Mouse (Mus musculus): ENCODE measurements around the gene Syne4. TPM values are rescaled to one million over a fixed set of nuclear protein-coding genes. Genes with fewer than 3 reads are reported as not detected.

The Syne4 gene
- polyA plus RNA-seq, 1 experiment = 14.7 TPM

DNA sequence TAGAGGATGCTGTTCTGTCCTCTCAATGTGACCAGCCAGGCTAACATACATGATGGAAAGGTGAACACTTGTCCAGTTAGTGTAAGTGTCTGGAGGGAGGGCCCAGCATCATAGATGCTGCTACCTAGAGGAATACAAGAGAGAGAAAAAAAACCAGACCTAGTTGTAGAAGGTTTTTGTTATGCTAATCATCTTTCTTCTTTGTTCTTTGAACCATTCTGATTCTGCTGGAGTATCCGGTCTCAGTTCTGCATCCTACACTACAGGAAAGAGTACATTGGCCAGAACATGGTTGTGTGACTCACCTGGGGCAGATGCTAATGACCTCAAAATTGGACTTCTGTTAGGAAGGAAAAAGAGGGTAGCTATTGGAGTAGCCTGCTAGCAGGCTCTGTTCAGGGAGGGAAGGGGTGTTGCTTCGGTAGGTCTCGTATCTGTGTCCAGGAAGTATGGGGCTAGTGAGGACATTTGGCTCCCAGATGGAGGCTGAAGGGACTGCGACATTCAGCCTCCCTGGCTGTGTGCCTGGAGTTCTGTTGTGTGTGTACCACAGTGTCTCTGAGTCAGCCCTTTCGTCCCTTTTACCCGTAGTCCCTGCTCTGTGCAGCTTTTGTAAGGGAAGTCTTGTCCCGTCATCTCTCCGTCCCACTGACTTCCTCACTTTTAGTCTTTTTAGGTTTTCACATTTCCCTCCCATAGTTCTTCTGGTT lies 27.8 kb upstream of the Syne4 start:
- no peaks in the 10 kb centered on the region for H3K36me3 ChIP-seq (ENCODE audit: control insufficient read depth, insufficient read depth, low read length)
- no peak for TF ChIP-seq POLR2A (IDR thresholded peaks at IDR 0.05; ENCODE audit: low read depth, low read length)
- TF ChIP-seq CTCF (IDR thresholded peaks at IDR 0.05; ENCODE audit: extremely low read depth, insufficient read depth, insufficient read length, insufficient replicate concordance) = no peak
- H3K27ac ChIP-seq (ENCODE audit: insufficient read depth, low read length) = no peak overlapping the region
- 58% methylated on average over 8 of the region's 8 CpGs for WGBS
- no peaks in the 10 kb centered on the region for H3K27me3 ChIP-seq (ENCODE audit: control insufficient read depth, insufficient read depth, low read length)
- no peaks in the 10 kb centered on the region for H3K4me1 ChIP-seq (ENCODE audit: control insufficient read depth, insufficient read depth, insufficient read length)
- no peak for DNase-seq (ENCODE audit: low read depth in 1 of 2, low spot score in 2 of 2)
- H3K4me3 ChIP-seq (ENCODE audit: extremely low read depth, insufficient read depth, insufficient read length) = no peak overlapping the region

DNA sequence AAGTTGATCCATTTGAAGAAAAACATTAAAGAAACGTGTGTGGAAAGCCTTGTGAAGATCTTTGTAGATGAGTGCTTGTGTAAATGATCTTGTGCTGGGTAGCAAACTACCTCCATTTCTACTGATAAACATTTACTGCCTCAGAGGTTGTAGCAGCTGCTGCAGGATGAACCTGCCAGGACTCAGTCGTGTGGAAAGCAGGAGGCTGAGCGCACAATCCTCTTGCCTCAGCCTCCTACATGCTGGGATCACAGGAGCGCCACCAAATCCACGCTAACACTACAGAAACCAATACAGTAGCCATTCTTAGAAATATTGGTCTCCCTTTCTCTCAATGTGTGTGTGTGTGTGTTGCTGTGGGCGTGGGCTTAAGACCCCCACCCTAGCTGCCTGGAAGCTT lies 26.6 kb upstream of the Syne4 start:
- Histone ChIP-seq H3K4me1 (ENCODE audit: control insufficient read depth, insufficient read depth, insufficient read length) (no peaks in the 10 kb centered on the region), H3K4me3 (ENCODE audit: extremely low read depth, insufficient read depth, insufficient read length) (no peak overlapping the region), H3K27me3 (ENCODE audit: control insufficient read depth, insufficient read depth, low read length) (no peaks in the 10 kb centered on the region), H3K27ac (ENCODE audit: insufficient read depth, low read length) (no peak overlapping the region), H3K36me3 (ENCODE audit: control insufficient read depth, insufficient read depth, low read length) (no peaks in the 10 kb centered on the region)
- 80% methylated on average over 6 of the region's 6 CpGs for WGBS
- no peak for DNase-seq (ENCODE audit: low read depth in 1 of 2, low spot score in 2 of 2)
- TF ChIP-seq POLR2A (IDR thresholded peaks at IDR 0.05; ENCODE audit: low read depth, low read length) = no peak
- TF ChIP-seq CTCF (IDR thresholded peaks at IDR 0.05; ENCODE audit: extremely low read depth, insufficient read depth, insufficient read length, insufficient replicate concordance) = no peak

- Histone ChIP-seq H3K27me3 (ENCODE audit: control insufficient read depth, insufficient read depth, low read length) (no peaks in the 10 kb centered on the region), H3K4me1 (ENCODE audit: control insufficient read depth, insufficient read depth, insufficient read length) (no peaks in the 10 kb centered on the region), H3K36me3 (ENCODE audit: control insufficient read depth, insufficient read depth, low read length) (no peaks in the 10 kb centered on the region), H3K4me3 (ENCODE audit: extremely low read depth, insufficient read depth, insufficient read length) (no peak overlapping the region), H3K27ac (ENCODE audit: insufficient read depth, low read length) (no peak overlapping the region)
- TF ChIP-seq POLR2A (IDR thresholded peaks at IDR 0.05; ENCODE audit: low read depth, low read length) (no peak), CTCF (IDR thresholded peaks at IDR 0.05; ENCODE audit: extremely low read depth, insufficient read depth, insufficient read length, insufficient replicate concordance) (no peak)
- no peak for DNase-seq (ENCODE audit: low read depth in 1 of 2, low spot score in 2 of 2)
- 87% methylated on average over 7 of the region's 7 CpGs for WGBS
These were observed 25.4 kb upstream of the Syne4 start for GRCm38 (mm10) chr7:30289071-30289713.

- no peak overlapping the region for H3K4me3 ChIP-seq (ENCODE audit: extremely low read depth, insufficient read depth, insufficient read length)
- H3K4me1 ChIP-seq (ENCODE audit: control insufficient read depth, insufficient read depth, insufficient read length) = no peaks in the 10 kb centered on the region
- no peak for DNase-seq (ENCODE audit: low read depth in 1 of 2, low spot score in 2 of 2)
- no peak overlapping the region for H3K27ac ChIP-seq (ENCODE audit: insufficient read depth, low read length)
- H3K36me3 ChIP-seq (ENCODE audit: control insufficient read depth, insufficient read depth, low read length) = no peaks in the 10 kb centered on the region
- WGBS = 84% methylated on average over 10 of the region's 10 CpGs
- TF ChIP-seq POLR2A (IDR thresholded peaks at IDR 0.05; ENCODE audit: low read depth, low read length) (no peak), CTCF (IDR thresholded peaks at IDR 0.05; ENCODE audit: extremely low read depth, insufficient read depth, insufficient read length, insufficient replicate concordance) (no peak)
- no peaks in the 10 kb centered on the region for H3K27me3 ChIP-seq (ENCODE audit: control insufficient read depth, insufficient read depth, low read length)
These were observed 24.8 kb upstream of the Syne4 start for GRCm38 (mm10) chr7:30289714-30290399.

- Histone ChIP-seq H3K27ac (ENCODE audit: insufficient read depth, low read length) (no peak within 1 kb of the TSS; the same call in 1 of the 2 replicates), H3K36me3 (ENCODE audit: control insufficient read depth, insufficient read depth, low read length) (no peaks in the 10 kb centered on the region), H3K27me3 (ENCODE audit: control insufficient read depth, insufficient read depth, low read length) (no peaks in the 10 kb centered on the region), H3K4me3 (ENCODE audit: extremely low read depth, insufficient read depth, insufficient read length) (peak within 1 kb of the TSS; percentile 42; the same call in 1 of the 2 replicates), H3K4me1 (ENCODE audit: control insufficient read depth, insufficient read depth, insufficient read length) (no peaks in the 10 kb centered on the region)
- 14% methylated on average over 35 of the region's 35 CpGs for WGBS
- no peak for DNase-seq (ENCODE audit: low read depth in 1 of 2, low spot score in 2 of 2)
- TF ChIP-seq CTCF (IDR thresholded peaks at IDR 0.05; ENCODE audit: extremely low read depth, insufficient read depth, insufficient read length, insufficient replicate concordance) (no peak), POLR2A (IDR thresholded peaks at IDR 0.05; ENCODE audit: low read depth, low read length) (no peak)
These were observed 23.1 kb upstream of the Syne4 start, which contains the start of gene Clip3 for GRCm38 (mm10) chr7:30291215-30292131. TSS of gene Clip3 (plus strand) at chr7:30291728.

- Histone ChIP-seq H3K36me3 (ENCODE audit: control insufficient read depth, insufficient read depth, low read length) (no peaks in the 10 kb centered on the region), H3K27me3 (ENCODE audit: control insufficient read depth, insufficient read depth, low read length) (no peaks in the 10 kb centered on the region), H3K4me1 (ENCODE audit: control insufficient read depth, insufficient read depth, insufficient read length) (no peaks in the 10 kb centered on the region), H3K27ac (ENCODE audit: insufficient read depth, low read length) (no peak overlapping the region), H3K4me3 (ENCODE audit: extremely low read depth, insufficient read depth, insufficient read length) (no peak overlapping the region)
- TF ChIP-seq POLR2A (IDR thresholded peaks at IDR 0.05; ENCODE audit: low read depth, low read length) = no peak
- TF ChIP-seq CTCF (IDR thresholded peaks at IDR 0.05; ENCODE audit: extremely low read depth, insufficient read depth, insufficient read length, insufficient replicate concordance) = no peak
- 90% methylated on average over 13 of the region's 13 CpGs for WGBS
- no peak for DNase-seq (ENCODE audit: low read depth in 1 of 2, low spot score in 2 of 2)
These were observed 20.8 kb upstream of the Syne4 start for GRCm38 (mm10) chr7:30293795-30294194.
